Comparison of ENCODE assay signal across 8 mouse cellular contexts in genomic region chr19:46309651-46310305, GRCm38 (mm10). TPM values are rescaled to one million over a fixed set of nuclear protein-coding genes. Genes with fewer than 3 reads are reported as not detected.
A peak's percentile ranks its signal among the peaks of the same experiment; 100 is the strongest.
DNase-seq lines count a peak whose midpoint lies in the region; ATAC-seq and TF ChIP-seq lines count a peak whose summit lies in the region.

No protein-coding gene starts in this region.

- H3K4me1 ChIP-seq in hindbrain, embryonic 15.5 days (replicated peaks) = peaks cover 21% of the 10 kb centered on the region
- peaks cover 4% of the 10 kb centered on the region; the same call in 1 of the 2 replicates for H3K4me1 ChIP-seq in hindbrain, postnatal 0 days (ENCODE audit: insufficient read depth, low read length)
- H3K4me1 ChIP-seq in cerebellum, adult 2 months (ENCODE audit: control insufficient read depth, insufficient read depth, low read length) = peaks cover 7% of the 10 kb centered on the region; the same call in 1 of the 2 replicates
- peaks cover 11% of the 10 kb centered on the region for H3K4me1 ChIP-seq in embryonic facial prominence, embryonic 14.5 days (ENCODE audit: control insufficient read depth, insufficient read depth, low read length)

- no peak for TF ChIP-seq POLR2A in cerebellum, adult 2 months (IDR thresholded peaks at IDR 0.05; ENCODE audit: borderline replicate concordance, insufficient read depth, low read length)

- no peak overlapping the region for H3K27ac ChIP-seq in hindbrain, embryonic 15.5 days (replicated peaks)
- no peak overlapping the region for H3K27ac ChIP-seq in hindbrain, postnatal 0 days
- no peak overlapping the region for H3K27ac ChIP-seq in cerebellum, adult 2 months (ENCODE audit: insufficient read depth, low read length)
- no peak overlapping the region for H3K27ac ChIP-seq in embryonic facial prominence, embryonic 14.5 days (replicated peaks; ENCODE audit: low read depth, low read length)

- DNase-seq in hindbrain, postnatal 0 days (ENCODE audit: low spot score) = no peak
- DNase-seq in ovary, adult 18-20 months (ENCODE audit: low spot score) = peak; percentile 4
- DNase-seq in ovary, postnatal 14 days (ENCODE audit: low spot score) = no peak
- peak; percentile 31 to 41 for DNase-seq in cerebellum, adult 2 months
- no peak for DNase-seq in embryonic facial prominence, embryonic 14.5 days (ENCODE audit: low spot score)

- H3K4me3 ChIP-seq in hindbrain, embryonic 15.5 days = no peak overlapping the region
- no peak overlapping the region for H3K4me3 ChIP-seq in hindbrain, postnatal 0 days (ENCODE audit: low read length)
- H3K4me3 ChIP-seq in cerebellum, adult 2 months (replicated peaks; ENCODE audit: insufficient read depth, low read depth, low read length) = no peak overlapping the region
- no peak overlapping the region for H3K4me3 ChIP-seq in embryonic facial prominence, embryonic 14.5 days (ENCODE audit: low read depth, low read length)

- WGBS in hindbrain, embryonic 15.5 days = 85% methylated on average over 21 of the region's 21 CpGs
- WGBS in hindbrain, postnatal 0 days = 82% methylated on average over 21 of the region's 21 CpGs
- 76% methylated on average over 21 of the region's 21 CpGs for WGBS in cerebellum, adult 2 months
- 77% methylated on average over 21 of the region's 21 CpGs for WGBS in embryonic facial prominence, embryonic 14.5 days

- peaks cover 34% of the 10 kb centered on the region for H3K27me3 ChIP-seq in hindbrain, embryonic 15.5 days
- 0 out of 2 replicates have a peak, but pooled peaks cover 4% of the 10 kb centered on the region for H3K27me3 ChIP-seq in hindbrain, postnatal 0 days (ENCODE audit: insufficient read depth, low read length)
- H3K27me3 ChIP-seq in cerebellum, adult 2 months (ENCODE audit: control insufficient read depth, insufficient read depth, low read length) = no peaks in the 10 kb centered on the region; the same call in 1 of the 2 replicates
- peaks cover 34% of the 10 kb centered on the region for H3K27me3 ChIP-seq in embryonic facial prominence, embryonic 14.5 days (replicated peaks; ENCODE audit: control insufficient read depth, insufficient read depth, low read length)

- H3K4me2 ChIP-seq in hindbrain, embryonic 15.5 days = peak overlapping the region; percentile 88; the same call in 1 of the 2 replicates
- no peak overlapping the region for H3K4me2 ChIP-seq in hindbrain, postnatal 0 days (ENCODE audit: low read depth, low read length)
- H3K4me2 ChIP-seq in embryonic facial prominence, embryonic 14.5 days (ENCODE audit: low read depth, low read length) = no peak overlapping the region

- TF ChIP-seq CTCF in hindbrain, postnatal 0 days (IDR thresholded peaks at IDR 0.05; ENCODE audit: low read depth) = no peak
- TF ChIP-seq CTCF in cerebellum, adult 2 months (IDR thresholded peaks at IDR 0.05; ENCODE audit: borderline replicate concordance, insufficient read depth, low read depth, low read length) = no peak

- no peak overlapping the region for H3K9ac ChIP-seq in hindbrain, embryonic 15.5 days
- H3K9ac ChIP-seq in hindbrain, postnatal 0 days (replicated peaks; ENCODE audit: low read length) = no peak overlapping the region
- H3K9ac ChIP-seq in embryonic facial prominence, embryonic 14.5 days (ENCODE audit: low read depth, low read length) = peak overlapping the region; percentile 14; the same call in 1 of the 2 replicates

- H3K36me3 ChIP-seq in hindbrain, embryonic 15.5 days = peaks cover 26% of the 10 kb centered on the region; the same call in 1 of the 2 replicates
- H3K36me3 ChIP-seq in hindbrain, postnatal 0 days (ENCODE audit: insufficient read depth, low read length) = peaks cover 23% of the 10 kb centered on the region; the same call in 1 of the 2 replicates
- peaks cover 29% of the 10 kb centered on the region for H3K36me3 ChIP-seq in embryonic facial prominence, embryonic 14.5 days (ENCODE audit: control insufficient read depth, insufficient read depth, low read length)

- H3K9me3 ChIP-seq in hindbrain, embryonic 15.5 days = no peaks in the 10 kb centered on the region
- no peaks in the 10 kb centered on the region for H3K9me3 ChIP-seq in hindbrain, postnatal 0 days (ENCODE audit: low read length)
- no peaks in the 10 kb centered on the region for H3K9me3 ChIP-seq in embryonic facial prominence, embryonic 14.5 days (ENCODE audit: control insufficient read depth, low read length)

- no peak for ATAC-seq in hindbrain, embryonic 15.5 days (ENCODE audit: low FRiP score, low read depth)
- no peak for ATAC-seq in hindbrain, postnatal 0 days
- no peak for ATAC-seq in embryonic facial prominence, embryonic 14.5 days (ENCODE audit: low read depth)
- ATAC-seq in megakaryocyte progenitor cell, adult 5-6 weeks (replicated peaks; ENCODE audit: poor library complexity) = no peak
- ATAC-seq in inflammation-experienced regulatory T-cells, adult 6 months = no peak

RNA-seq across cellular contexts. Expression of gene Nfkb2, which starts 5.7 kb away (rescaled TPM):
- 2.8 and 3.3 TPM in 2 replicates for polyA plus RNA-seq in hindbrain, embryonic 15.5 days (2015; fragmentation: Nextera tagmentation; extraction: Ambion mirVana)
- total RNA-seq in hindbrain, postnatal 0 days (2014; rRNA removed) = 3.5 and 4.7 TPM in 2 replicates
- 1.7 and 1.9 TPM in 2 replicates for polyA plus RNA-seq in hindbrain, postnatal 0 days (2015; fragmentation: Nextera tagmentation; extraction: Ambion mirVana)
- polyA plus RNA-seq in cerebellum, adult 2 months (2012; rRNA removed) = 4.2 TPM in 2 replicates
- polyA plus RNA-seq in embryonic facial prominence, embryonic 14.5 days (2014; fragmentation: Nextera tagmentation; extraction: Ambion mirVana) = 10.7 and 11.6 TPM in 2 replicates
- total RNA-seq in megakaryocyte progenitor cell, adult 5-6 weeks (2015) = 4.7 and 5.5 TPM in 2 replicates
- total RNA-seq in megakaryocyte progenitor cell, adult 5-6 weeks (2017) = 4.0 and 5.0 TPM in 2 replicates
- polyA plus RNA-seq in inflammation-experienced regulatory T-cells, adult 6 months (2017; shearing (Covaris generic)) = 10 to 100 TPM; 15.7 to 27.8 (median 20.7) TPM

RNA-seq across cellular contexts. Expression of gene Psd, which starts 17.2 kb away (rescaled TPM):
- 119 and 145 TPM in 2 replicates for polyA plus RNA-seq in hindbrain, embryonic 15.5 days (2015; fragmentation: Nextera tagmentation; extraction: Ambion mirVana)
- 380 and 396 TPM in 2 replicates for total RNA-seq in hindbrain, postnatal 0 days (2014; rRNA removed)
- polyA plus RNA-seq in hindbrain, postnatal 0 days (2015; fragmentation: Nextera tagmentation; extraction: Ambion mirVana) = 115 and 123 TPM in 2 replicates
- 194 and 207 TPM in 2 replicates for polyA plus RNA-seq in cerebellum, adult 2 months (2012; rRNA removed)
- 5.8 and 8.6 TPM in 2 replicates for polyA plus RNA-seq in embryonic facial prominence, embryonic 14.5 days (2014; fragmentation: Nextera tagmentation; extraction: Ambion mirVana)
- total RNA-seq in megakaryocyte progenitor cell, adult 5-6 weeks (2015) = 0.30 TPM in 1 of 2 replicates, not detected in the other
- total RNA-seq in megakaryocyte progenitor cell, adult 5-6 weeks (2017) = 0.12 and 0.84 TPM in 2 replicates
- 1 to 10 TPM; 3.1 to 4.1 (median 4.0) TPM for polyA plus RNA-seq in inflammation-experienced regulatory T-cells, adult 6 months (2017; shearing (Covaris generic))

RNA-seq across cellular contexts. Expression of gene Fbxl15, which starts 18.2 kb away (rescaled TPM):
- polyA plus RNA-seq in hindbrain, embryonic 15.5 days (2015; fragmentation: Nextera tagmentation; extraction: Ambion mirVana) = 47.1 and 51.8 TPM in 2 replicates
- total RNA-seq in hindbrain, postnatal 0 days (2014; rRNA removed) = 69.1 and 71.4 TPM in 2 replicates
- 53.3 and 54.2 TPM in 2 replicates for polyA plus RNA-seq in hindbrain, postnatal 0 days (2015; fragmentation: Nextera tagmentation; extraction: Ambion mirVana)
- polyA plus RNA-seq in cerebellum, adult 2 months (2012; rRNA removed) = 38.8 and 41.7 TPM in 2 replicates
- polyA plus RNA-seq in embryonic facial prominence, embryonic 14.5 days (2014; fragmentation: Nextera tagmentation; extraction: Ambion mirVana) = 13.8 and 14.7 TPM in 2 replicates
- total RNA-seq in megakaryocyte progenitor cell, adult 5-6 weeks (2015) = 0.72 and 1.4 TPM in 2 replicates
- 0.71 and 2.7 TPM in 2 replicates for total RNA-seq in megakaryocyte progenitor cell, adult 5-6 weeks (2017)
- polyA plus RNA-seq in inflammation-experienced regulatory T-cells, adult 6 months (2017; shearing (Covaris generic)) = 1 to 10 TPM; 3.9 to 6.4 (median 4.5) TPM

RNA-seq across cellular contexts. Expression of gene Cuedc2, which starts 28.7 kb away (rescaled TPM):
- 336 and 347 TPM in 2 replicates for polyA plus RNA-seq in hindbrain, embryonic 15.5 days (2015; fragmentation: Nextera tagmentation; extraction: Ambion mirVana)
- total RNA-seq in hindbrain, postnatal 0 days (2014; rRNA removed) = 125 and 134 TPM in 2 replicates
- 312 and 326 TPM in 2 replicates for polyA plus RNA-seq in hindbrain, postnatal 0 days (2015; fragmentation: Nextera tagmentation; extraction: Ambion mirVana)
- polyA plus RNA-seq in cerebellum, adult 2 months (2012; rRNA removed) = 258 and 262 TPM in 2 replicates
- 174 and 184 TPM in 2 replicates for polyA plus RNA-seq in embryonic facial prominence, embryonic 14.5 days (2014; fragmentation: Nextera tagmentation; extraction: Ambion mirVana)
- 41.4 and 42.1 TPM in 2 replicates for total RNA-seq in megakaryocyte progenitor cell, adult 5-6 weeks (2015)
- total RNA-seq in megakaryocyte progenitor cell, adult 5-6 weeks (2017) = 148 and 184 TPM in 2 replicates
- 10 to 100 TPM; 34.9 to 54.1 (median 46.6) TPM for polyA plus RNA-seq in inflammation-experienced regulatory T-cells, adult 6 months (2017; shearing (Covaris generic))

RNA-seq across cellular contexts. Expression of gene Mfsd13a, which starts 31.1 kb away (rescaled TPM):
- polyA plus RNA-seq in hindbrain, embryonic 15.5 days (2015; fragmentation: Nextera tagmentation; extraction: Ambion mirVana) = 12.3 and 12.5 TPM in 2 replicates
- 7.5 and 12.3 TPM in 2 replicates for total RNA-seq in hindbrain, postnatal 0 days (2014; rRNA removed)
- polyA plus RNA-seq in hindbrain, postnatal 0 days (2015; fragmentation: Nextera tagmentation; extraction: Ambion mirVana) = 9.9 and 10.5 TPM in 2 replicates
- polyA plus RNA-seq in cerebellum, adult 2 months (2012; rRNA removed) = 32.3 and 32.9 TPM in 2 replicates
- 3.7 and 4.6 TPM in 2 replicates for polyA plus RNA-seq in embryonic facial prominence, embryonic 14.5 days (2014; fragmentation: Nextera tagmentation; extraction: Ambion mirVana)
- 65.8 and 66.4 TPM in 2 replicates for total RNA-seq in megakaryocyte progenitor cell, adult 5-6 weeks (2015)
- 15.3 and 17.4 TPM in 2 replicates for total RNA-seq in megakaryocyte progenitor cell, adult 5-6 weeks (2017)
- 1 to 10 TPM; 4.3 to 8.1 (median 5.9) TPM for polyA plus RNA-seq in inflammation-experienced regulatory T-cells, adult 6 months (2017; shearing (Covaris generic))

Comparison
In these comparisons a context has a peak if more than half of its experiments do, and no peak if none do; other contexts are left out.
1. DNase-seq: peak in ovary, adult 18-20 months (single experiment) and cerebellum, adult 2 months (2 of 2); none in hindbrain, postnatal 0 days (single experiment), ovary, postnatal 14 days (single experiment) and embryonic facial prominence, embryonic 14.5 days (single experiment).
2. RNA of gene Psd, which starts 17.2 kb away (polyA plus RNA-seq): 194 to 207 TPM in cerebellum, adult 2 months, 119 to 145 TPM in hindbrain, embryonic 15.5 days and 115 to 123 TPM in hindbrain, postnatal 0 days; 5.8 to 8.6 TPM in embryonic facial prominence, embryonic 14.5 days and 3.1 to 4.1 TPM in inflammation-experienced regulatory T-cells, adult 6 months; every median in the first group is over 10 times any median in the second.